Mouse (Mus musculus) retina, postnatal 7 days (tissue): ENCODE measurements around the gene Thoc5.
A peak's percentile ranks its signal among the peaks of the same experiment; 100 is the strongest.

Experiments
- DNase-seq: peaks from one replicate; pipeline ENCODE4 v3.0.0-alpha.2; 2012; ENCODE audit warnings: low read depth, low spot score

The Thoc5 gene

DNA sequence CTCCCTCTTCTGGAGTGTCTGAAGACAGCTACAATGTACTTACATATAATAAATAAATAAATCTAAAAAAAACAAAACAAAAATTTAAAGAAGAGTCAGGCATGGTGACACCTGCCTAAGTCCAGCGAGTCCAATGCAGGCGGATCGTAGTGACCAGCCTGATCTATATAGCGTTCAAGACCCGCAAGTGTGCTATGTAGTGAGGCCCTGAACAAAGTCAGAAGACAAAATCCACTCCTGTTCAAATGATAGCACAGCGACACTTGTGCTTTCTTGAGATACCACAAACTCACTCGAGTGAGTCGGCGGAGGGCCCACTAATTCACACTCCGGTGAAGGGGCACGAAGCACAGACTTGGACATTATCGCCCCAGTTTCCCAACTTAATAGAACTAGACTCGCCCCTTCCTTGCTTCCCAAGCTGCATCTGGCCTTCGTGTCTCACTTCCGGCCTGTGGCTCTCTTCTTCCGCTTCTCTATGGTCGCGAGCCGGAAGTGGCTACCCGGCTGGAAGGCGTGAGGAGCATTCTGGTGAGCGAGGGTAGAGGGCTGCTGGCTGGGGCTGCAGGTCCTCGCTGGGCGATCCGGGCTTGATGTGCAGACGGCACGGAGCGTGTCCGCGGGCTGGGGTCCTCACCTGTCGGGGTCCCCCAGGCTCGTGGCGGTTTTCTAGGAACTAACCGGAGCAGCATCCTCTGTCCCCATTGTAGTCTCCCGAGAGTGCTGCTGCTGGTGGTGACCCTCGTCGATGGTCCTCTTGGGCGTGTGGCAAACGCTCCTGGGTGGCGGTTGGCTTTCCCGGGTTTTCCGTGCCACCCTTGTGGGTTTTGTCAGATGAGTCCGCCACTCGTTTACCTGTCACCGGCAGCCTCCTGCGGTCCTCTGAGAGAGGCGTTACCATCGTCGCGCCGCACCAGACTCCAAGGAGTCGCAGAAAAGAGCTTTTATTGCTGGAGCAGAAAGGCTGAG is at the start of gene Thoc5:
Gene Thoc5, plus strand, starts transcription at position 473 of the 969 bp plus-strand sequence.
- DNase-seq, result peak; percentile 78

DNA sequence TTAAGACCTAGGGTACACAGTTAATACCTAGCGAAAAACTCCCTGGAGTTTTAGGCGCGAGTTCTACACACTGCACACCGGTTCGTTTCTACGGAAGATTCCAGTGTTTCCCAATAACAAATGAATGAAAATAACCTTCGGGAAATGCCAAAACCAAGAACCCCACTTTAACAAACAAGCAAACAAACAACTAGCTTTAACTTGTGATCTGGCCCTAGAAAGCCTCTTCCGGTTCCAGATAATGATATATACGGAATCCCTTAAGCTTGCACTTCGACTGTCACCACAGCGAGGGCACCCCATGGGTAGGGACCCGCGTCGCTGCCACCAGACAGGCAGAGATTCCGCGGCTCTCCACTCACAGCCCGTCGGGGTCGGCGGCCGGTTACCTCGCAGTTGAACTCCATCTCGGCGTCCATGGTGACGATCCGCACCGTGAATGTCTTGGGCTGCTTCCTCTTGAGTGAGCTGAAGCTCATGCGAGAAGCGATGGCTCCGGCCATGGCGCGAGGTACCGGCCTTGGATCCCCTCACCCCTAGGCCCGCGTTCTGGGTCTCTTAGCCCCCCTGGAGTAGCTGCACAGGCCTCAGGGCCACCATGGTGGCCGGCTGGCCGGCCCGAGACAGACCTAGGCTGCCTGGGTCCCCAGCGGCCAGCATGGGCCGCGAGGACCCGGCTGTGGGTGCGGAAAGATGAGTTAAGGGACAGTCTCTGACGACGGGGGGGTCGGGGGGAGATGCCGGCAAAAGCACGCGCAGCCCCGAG is 46.5 kb upstream of the Thoc5 start:
- DNase-seq, result no peak

DNA sequence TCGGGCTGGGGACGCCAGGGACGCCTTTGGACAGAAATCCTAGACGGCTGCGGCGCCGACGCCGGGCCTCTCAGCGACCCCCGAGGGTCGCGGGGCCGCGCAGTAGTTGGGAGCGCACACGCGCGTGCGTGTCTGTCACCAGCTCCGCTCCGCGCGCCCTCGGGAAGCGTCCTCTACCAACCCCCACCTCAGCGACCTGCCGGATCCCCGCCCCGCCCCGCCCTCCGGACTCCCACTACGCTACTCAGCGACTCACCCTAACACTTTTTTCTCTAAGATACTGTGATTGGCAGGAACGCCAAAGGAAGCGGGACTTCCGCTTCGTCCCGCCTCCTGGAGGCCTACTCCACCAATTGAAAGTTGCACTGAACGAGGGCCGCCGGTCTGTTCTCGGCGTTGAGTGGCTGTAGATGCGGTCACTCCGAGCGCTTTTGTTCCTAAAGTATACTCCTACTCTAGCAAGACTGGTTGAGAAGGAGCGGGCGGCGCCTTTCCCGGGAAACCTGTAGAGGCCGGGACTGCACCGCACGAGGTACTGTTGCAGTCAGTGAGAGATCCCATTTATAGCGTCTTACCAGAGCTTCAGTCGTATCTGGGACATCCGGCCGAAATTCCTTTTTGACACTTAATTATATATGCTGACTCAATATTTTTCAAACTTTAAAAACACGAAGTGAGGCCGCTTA is 45.7 kb upstream of the Thoc5 start, which contains the start of gene Nf2:
Gene Nf2, minus strand, starts transcription at position 279 of the 686 bp plus-strand sequence.
- DNase-seq, result peak; percentile 96

DNA sequence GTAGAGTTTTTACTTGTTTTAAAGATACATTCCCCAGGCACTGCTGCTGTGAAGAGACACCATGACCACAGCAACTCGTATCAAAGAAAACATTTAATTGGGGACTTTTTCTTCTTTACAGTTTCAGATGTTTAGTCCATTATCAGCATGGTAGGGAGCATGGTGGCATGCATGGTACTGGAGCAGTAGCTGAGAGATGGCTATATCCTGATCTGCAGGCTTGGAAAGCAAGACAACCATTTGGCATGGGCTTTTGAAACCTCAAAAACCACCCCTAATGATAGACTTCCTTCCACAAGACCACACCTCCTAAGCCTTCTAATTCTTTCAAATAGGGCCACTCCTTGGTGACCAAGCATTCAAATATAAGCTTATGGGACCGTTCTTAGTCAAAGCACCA is 44.7 kb upstream of the Thoc5 start:
- DNase-seq, result no peak

DNA sequence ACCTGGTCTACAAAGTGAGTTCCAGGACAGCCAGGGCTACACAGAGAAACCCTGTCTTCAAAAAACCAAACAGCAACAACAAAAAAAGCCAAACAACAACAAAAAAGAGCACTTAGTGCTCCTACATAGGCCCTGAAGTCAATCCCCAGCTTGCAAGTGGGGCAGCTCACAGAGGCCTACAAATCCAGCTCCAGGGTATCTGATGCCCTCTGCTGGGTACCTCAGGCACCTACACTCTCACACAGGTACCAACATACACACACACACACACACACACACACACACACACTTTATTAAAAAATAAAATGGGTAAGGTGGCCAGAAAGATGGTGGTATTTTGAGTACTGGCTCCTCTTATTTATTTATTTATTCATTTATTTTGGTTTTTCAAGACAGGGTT is 42.1 kb upstream of the Thoc5 start:
- no peak for DNase-seq

DNA sequence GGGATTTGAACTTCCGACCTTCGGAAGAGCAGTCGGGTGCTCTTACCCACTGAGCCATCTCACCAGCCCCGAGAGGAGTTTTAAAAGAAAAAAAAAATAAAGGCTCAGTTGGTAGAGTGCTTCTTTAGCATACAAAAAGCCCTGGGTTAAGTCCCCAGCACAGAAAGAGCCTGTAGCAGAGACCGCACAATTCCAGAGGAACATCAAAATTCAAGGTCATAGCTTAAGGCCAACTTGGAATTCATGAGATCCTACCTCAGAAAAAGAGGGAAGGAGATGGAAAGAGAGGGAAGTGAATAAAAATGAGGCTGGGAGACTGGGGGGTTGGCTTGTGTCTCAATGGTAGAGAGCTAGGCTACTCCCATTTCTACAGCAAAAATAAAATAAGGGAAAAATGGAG is 40.9 kb upstream of the Thoc5 start:
- DNase-seq, result no peak

DNA sequence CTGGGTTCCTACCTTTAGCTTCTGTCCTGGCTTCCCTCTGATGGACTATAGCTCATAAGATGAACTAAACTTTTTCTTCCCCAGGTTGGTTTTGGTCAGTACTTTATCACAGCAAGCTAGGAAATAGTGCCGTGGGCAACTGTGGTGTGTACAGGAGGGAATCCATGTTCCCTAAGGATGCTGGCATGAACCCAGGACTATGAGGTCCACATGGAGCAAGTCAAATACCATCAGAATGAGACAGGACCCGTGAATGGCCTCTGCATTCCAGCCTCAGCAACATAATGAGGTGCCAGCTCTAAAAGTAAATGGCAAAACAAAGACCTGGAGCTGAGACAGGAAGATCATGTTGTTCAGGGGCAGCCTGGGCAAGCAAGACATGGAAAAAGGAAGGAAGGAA is 36.7 kb upstream of the Thoc5 start:
- no peak for DNase-seq

DNA sequence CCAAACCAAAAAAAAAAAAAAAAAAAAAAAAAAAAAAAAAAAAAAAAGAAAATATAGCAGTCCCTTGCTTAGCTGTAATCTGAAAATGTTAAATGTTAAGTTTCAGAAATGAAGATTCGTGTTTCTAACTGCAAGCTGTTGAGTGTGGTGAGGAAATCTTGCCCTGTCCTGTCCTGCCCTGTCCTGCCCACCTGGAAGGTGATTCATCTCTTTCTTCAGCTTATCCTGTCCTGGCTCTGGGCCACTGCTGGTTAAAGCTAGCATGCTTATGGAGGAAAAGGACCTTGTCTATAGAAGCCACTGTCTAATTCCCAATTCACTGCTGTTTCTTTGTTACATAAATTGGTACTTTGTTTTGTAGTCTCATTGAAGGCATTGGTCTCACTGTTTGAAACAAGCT is 34.1 kb upstream of the Thoc5 start:
- DNase-seq, result no peak

DNA sequence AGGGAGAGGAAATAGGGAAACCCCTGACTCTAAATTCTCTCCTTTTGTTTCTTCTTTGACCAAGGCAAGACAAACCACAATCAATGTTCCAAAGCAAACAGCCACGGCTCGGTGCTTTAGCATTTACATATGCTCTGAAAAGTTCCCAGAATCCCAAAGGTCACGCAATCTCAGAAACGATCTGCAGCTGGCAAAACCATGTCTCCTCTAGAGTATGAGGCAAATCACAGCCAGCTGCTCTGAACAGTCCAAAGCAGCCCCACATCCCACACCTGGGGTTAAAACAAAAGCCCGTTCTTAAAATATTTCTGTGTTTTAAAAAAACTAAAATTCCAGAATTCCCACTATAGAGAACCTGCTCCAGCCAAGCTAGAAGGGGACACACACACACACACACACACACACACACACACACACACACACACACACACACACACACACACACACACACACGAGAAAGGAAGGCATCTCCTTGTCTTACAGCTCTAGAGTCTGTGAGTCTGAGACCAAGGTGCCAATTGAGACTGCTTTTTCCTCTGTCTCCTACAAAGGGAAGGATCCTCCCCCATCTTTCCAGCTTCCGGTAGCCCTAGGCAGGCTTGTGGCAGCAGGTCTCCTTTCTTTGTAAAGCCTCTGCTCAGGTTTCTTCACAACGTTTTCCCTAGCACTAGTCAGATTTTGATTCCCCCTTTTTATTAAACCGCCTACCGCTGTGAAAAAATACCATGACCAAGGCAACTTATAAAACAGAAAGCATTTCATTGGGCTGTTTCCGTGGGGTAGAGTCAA is 33.1 kb upstream of the Thoc5 start:
- DNase-seq, result no peak

DNA sequence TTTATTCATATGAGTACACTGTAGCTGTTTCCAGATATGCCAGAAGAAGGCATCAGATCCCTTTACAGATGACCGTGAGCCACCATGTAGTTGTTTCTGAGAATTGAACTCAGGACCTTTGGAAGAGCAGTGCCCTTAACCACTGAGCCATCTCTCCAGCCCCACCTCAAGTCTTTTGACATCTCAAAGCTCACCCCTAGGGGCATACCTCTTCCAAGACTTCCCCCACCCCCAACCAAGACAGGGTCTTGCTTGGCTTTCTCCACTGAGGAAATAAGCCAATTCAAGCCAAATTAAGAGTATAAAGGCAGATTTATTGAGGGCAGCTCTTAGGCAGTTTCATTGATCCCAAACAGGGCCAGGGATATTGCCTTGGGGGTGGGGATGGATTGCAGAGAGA is 32.4 kb upstream of the Thoc5 start:
- no peak for DNase-seq

DNA sequence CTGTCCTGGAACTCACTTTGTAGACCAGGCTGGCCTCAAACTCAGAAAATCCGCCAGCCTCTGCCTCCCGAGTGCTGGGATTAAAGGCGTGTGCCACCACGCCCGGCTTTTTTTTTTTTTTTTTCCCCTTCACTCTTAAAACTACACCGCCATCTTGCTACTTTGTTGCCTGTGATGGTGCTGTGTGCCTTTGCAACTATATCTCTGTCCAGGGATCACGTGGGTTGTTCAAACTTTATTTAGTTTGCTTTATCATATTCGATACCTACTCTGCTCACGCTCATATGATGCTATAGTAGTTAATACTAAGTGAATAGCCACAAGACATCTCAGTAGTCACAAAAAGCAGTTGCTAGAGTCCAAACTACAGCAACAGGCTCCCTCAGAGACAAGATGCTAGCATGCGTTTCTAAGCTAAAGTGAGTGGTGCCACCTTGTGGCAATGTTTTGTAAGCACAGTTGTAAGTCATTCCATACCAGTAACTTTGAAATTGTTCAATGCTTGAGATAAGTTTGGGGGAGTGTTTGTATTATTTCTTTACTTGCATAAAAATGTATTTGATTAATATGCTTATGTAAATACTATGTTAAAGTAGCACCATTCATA is 29.4 kb upstream of the Thoc5 start:
- peak; percentile 57 for DNase-seq

DNA sequence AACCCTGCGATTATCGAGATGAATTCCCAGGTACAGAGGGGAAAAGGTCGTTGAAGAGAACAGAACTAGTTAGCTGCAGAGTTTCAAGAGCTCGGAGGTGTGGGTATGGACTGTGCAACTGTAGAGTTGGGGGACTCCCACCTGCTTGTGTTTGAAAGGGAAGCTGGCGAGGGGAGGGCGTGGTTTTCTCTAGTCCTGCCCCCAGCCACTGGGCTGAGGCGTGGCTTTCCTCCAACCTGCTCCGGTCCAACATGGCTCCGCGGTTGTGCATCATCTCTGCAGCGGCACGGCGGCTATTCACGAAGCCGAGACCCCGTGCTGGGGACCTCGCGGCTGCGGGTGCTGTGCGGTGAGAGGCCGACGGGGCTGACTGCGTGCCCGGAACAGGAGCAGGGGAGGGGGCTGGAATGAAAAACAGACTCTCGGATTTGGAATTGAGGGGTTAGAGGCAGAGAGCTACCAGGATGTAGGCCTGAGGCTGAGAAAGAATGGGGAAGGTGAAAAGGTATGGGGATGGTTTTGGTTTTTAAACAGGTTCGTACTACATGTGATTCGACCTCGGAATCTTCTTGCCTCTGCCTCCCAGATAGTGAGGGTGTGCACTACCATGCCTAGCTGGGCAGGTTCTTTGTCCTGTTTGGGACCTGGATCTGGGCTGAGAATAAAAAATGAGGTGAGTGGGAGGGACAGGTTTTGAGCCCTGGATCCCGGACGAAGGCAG is 21.2 kb upstream of the Thoc5 start, which contains the start of gene Nipsnap1:
Gene Nipsnap1, plus strand, starts transcription at position 197 of the 721 bp plus-strand sequence.
- DNase-seq, result peak; percentile 54

DNA sequence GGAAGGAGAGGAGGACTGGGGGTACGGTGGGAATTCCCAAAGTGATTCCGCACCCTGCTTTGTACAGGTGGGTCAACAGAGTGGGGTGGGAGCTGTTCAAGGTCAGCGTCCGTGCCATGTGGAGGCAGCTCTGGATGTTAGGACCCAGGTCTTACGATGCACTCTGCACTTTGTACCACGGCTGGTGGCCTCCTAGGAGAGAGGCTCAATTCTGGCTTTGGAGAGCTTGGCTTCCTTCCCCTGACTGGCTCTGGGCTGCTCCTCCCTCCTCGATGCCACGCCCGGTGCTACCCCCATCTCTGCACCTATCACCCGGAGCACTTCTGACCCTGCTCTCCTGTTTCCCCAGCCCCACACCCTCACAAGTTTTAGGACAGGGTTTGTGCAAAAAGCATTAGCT is 20.6 kb upstream of the Thoc5 start:
- DNase-seq, result no peak

DNA sequence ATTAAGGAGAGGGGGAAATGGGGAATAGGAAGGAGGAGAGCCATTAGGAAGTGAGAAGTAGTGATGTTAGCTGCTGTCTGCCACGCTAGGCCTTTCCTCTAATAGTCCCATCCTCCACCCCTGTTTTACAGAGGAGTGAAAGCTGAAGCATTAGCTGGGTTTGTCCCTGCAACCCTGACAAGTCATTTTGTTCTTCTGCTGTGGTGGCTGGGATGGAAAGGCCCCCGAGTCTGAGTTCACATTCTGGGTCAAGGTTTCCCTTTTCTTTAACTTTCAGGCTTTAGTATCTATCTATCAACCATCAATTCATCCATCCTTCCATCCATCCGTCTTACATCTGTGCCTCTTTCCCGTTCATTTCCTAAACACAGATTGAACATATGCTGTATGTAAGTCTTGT is 14.0 kb upstream of the Thoc5 start:
- DNase-seq, result no peak

DNA sequence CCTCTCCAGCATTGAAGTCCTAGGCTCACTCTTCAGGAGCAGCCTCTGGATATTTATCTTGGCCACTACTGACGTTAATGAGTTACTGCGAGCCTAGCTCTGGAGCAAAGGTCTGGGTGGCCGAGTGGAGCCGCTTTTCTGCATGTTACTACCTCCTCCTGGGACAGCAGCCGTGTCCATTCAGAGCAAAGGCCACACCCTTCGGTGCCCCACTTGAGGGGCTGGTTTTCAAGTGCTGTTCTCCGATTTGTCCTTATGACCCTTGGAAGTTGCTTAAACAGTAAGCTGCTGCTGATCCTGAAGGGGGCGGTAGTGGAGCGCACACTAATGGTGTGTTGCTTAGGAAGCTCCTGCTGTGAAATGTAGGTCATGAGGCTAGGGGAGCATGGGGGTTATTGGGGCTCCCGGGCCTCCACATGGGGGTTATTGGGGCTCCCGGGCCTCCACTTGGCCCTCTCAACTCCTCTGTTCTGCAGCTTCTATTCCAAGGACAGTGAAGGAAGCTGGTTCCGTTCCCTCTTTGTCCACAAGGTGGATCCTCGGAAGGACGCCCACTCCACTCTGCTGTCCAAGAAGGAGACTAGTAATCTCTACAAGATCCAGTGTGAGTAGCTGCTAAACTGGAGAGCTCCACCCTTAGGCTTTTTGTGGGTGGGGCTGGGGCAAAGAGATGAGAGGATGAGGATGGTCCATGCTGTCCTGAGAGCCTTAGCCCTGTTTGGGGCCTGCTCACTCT is 12.1 kb upstream of the Thoc5 start:
- DNase-seq, result no peak

DNA sequence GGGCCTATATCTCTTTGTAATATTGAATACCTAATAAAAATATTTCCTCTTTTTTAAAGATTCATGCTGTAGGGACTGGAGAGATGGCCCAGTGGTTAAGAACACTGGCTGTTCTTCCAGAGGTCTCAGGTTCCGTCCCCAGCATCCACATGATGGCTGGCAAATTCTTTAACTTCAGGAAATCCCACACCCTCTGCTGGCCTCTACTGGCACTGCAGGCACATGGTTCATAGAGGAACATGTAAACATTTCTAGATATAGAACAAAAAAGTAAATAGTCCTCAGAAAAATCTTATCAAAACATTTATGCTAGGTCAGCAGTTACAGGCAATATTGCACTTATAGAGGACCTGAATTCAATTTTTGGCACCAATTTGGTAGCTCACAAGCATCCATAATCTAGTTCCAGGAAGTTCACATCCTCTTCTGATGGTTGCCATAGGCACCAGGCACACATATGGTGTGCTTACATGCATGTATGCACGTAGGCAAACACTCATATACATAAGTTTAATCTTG is 9.7 kb upstream of the Thoc5 start:
- DNase-seq, result no peak

DNA sequence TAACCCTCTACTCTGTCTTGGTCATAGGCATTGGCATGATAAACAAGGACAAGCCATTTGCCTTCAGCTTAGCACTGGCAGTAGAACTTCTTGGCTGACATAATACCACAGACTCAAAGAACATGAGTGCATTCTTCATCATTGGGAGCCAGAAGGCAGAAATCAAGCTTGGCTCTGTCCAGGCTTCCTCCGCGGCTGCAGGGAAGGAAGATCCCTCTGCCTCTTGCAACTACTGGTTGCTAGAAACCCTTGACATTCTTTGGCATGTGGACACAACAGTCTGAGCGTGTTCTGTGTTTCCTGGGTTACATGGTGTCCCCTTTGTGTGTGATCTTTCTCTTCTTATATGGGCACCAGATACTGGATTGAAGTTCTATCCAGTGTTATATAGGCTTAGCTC is 8.1 kb upstream of the Thoc5 start:
- DNase-seq, result no peak

DNA sequence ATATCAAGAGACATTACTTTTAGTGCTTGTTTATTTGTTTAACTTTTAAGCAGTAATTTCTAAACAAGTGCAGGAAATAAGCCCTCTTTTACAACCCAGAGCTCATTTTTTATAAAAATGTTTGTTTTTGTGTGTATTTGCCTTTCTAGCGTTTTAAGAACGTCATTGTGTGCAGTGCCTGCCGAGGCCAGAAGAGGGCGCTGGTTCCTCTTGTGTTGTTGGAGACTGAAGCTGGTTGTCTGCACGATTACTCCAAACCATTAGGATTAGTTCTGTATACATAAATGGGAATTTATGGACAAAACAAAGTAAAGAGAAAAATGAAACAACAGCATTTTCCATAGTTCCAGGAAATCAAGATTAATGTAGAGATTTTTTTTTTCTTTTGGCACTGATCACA is 5.3 kb downstream of the Thoc5 start:
- DNase-seq, result no peak

DNA sequence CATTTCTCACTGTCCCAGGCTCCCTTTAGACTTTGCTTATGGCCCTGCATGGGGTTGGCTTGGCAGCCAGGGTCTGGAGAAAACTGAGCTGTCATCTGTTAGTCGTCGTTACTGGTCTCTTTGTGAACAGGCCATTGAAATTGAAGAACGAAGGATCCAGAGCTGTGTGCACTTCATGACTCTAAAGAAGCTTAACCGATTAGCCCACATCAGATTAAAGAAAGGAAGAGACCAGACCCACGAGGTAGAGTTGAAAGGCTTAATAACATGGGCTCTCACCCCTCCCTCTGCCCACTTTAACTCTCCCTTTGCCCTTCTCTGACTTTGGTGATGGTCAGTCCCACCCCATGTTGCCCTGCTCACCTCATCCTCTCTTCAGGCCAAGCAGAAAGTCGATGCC is 6.8 kb downstream of the Thoc5 start:
- no peak for DNase-seq
